Mouse (Mus musculus) retina, postnatal 7 days (tissue): Measurements from ENCODE around the gene Upf2.
"Not testable (repeated sequence)": the region's sequence is repeated elsewhere in the genome, so short reads cannot be mapped to it uniquely, and the experiment has no call there.

Source experiments
- DNase-seq: peaks from one replicate; pipeline ENCODE4 v3.0.0-alpha.2; 2012; ENCODE audit warnings: low read depth, low spot score

Gene Upf2

GRCm38 (mm10) chr2:5949821-5950220, 1.4 kb upstream of the Upf2 start:
- not testable (repeated sequence) for DNase-seq

DNA sequence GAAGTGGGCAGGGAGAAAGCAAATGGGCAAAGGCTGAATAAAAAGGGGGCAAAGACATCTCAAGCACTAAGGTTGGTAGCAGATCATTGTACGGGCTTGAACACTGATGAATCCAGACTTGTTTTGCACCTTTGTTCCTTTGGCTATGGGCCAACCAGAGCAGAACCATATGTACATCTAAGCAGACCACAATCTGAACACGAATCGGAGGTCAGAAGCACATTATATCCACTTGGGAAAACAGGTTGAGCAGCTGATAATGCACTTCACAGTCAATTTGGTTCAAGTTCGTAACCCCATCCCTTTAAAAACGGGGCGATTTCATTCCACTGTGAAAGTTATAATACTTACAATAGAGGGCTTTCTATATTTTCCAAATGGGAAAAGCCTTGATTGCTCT, 964 bp upstream of the Upf2 start:
- DNase-seq: peak; percentile 14

DNA sequence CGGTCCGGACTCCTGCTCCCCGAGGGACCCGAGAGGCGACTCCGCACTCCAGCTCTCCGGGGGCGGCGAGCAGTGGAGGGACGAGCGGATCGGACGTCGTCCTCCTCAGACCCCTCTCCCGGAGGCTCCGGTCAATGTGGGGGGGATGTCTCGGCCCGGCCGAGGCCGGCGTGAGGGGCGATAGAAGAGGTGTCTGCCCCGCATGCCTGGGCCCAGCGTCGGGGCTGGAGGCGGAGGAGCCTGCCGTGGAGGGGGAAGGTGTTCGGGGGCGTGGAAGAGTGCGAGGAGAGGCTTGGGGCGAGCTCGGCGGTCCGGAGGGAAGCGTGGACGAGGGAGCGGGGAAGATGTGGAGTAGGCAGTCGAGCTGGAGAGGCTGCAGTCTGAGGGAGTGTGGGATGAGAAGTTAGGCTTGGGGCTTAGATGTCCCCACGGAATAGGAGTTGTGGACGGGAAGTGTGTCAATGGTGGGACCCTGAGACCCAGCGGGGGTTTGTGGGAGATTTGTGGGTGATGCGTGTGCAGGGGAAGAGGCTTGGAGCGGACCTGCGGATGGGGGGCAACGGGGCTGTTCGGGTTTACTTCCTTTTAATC, 447 bp downstream of the Upf2 start:
- no peak for DNase-seq

- no peak for DNase-seq
These were observed 6.4 kb downstream of the Upf2 start for GRCm38 (mm10) chr2:5957705-5958104.

- DNase-seq: no peak
These were observed 11.0 kb downstream of the Upf2 start for GRCm38 (mm10) chr2:5962265-5962664.

GRCm38 (mm10) chr2:5963729-5964128, 12.5 kb downstream of the Upf2 start:
- DNase-seq: not testable (repeated sequence)

DNA sequence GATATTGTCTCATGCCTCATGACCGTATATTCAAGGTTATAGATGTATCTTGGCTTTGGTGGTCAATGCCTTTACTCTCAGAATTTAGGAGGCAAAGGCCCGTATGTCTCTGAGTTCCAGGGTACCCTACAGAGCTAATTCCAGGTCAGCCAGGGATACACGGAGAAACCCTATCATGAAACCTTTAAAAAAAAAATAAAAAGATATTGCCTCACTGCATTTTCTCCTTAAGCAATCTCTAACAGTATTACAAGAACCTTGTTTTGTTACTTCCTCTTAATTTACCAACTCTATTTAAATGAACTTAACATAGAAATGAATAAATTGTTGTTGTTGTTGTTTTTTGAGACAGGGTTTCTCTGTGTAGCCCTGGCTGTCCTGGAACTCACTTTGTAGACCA, 14.7 kb downstream of the Upf2 start:
- DNase-seq: no peak

GRCm38 (mm10) chr2:5970629-5971028, 19.4 kb downstream of the Upf2 start:
- not testable (repeated sequence) for DNase-seq

DNA sequence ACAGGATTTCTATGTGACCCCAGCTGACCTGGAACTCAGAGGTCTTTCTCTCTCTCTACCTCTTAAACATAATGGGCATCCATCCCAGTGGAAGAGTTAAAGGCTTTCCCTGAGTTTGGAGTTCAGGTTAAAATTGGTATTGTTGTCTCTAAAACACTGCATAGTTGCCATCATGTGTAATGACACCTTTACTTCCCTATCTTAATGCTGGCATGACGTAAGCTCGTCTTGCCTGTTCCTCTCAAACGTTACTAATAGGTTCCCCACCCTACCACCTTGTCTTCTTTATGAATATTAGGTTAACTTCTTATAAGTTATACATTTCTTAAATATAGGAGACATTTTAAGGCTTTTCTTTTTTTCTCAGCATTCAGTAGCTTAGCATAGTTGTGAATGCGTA, 26.3 kb downstream of the Upf2 start:
- no peak for DNase-seq

GRCm38 (mm10) chr2:5995538-5995937, 44.3 kb downstream of the Upf2 start:
- DNase-seq: peak; percentile 51

GRCm38 (mm10) chr2:6003949-6004348, 52.7 kb downstream of the Upf2 start:
- no peak for DNase-seq

DNA sequence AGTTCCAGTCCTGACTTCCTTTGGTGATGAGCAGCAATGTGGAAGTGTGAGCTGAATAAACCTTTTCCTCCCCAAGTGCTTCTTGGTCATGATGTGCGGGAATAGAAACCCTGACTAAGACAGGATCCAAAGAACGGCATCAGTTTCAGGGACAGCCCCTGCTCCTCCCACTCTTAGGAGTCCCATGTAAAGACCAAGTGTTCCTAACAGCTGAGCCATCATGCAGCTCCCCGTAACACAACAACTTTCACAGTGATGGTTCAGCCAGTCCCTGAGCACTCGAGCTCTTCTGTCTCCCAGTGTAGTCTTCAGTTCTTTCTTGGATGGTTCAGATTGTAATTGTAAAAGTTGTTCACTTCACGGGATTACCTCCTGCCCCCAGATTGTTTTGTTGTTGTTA, 63.3 kb downstream of the Upf2 start:
- no peak for DNase-seq

DNA sequence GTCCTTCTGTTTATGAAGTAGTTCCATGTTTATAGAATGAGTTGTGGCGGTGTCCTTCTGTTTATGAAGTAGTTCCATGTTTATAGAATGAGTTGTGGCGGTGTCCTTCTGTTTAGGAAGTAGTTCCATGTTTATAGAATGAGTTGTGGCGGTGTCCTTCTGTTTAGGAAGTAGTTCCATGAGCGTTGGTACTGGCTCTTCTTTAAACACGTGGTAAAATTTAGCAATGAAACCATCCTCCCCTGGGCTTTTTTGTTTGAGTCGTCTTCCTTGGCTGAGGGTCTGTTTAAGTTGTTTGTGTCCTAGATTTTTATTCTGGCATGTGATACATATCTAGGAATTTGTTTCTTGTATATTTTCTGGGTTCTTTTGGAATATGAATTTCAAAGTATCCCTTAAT, 63.9 kb downstream of the Upf2 start:
- not testable (repeated sequence) for DNase-seq

DNA sequence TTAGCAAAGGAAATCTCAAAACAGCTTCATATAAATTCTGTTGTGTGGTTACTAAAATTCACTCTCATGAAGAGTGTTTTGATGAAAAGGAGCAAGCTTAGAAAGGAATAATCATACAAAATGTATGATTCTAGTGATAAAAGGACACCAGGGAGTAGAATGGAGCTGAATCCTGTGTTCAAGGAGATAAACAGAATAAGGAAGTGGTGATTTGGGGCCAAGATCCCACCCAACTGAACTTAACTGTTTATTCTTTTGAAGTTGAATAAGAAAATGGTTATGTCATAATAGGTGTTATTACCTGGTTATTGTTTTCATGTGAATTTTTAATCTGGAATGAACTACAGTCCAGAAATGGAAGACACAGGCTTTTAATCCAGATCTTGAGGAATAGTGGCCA, 69.3 kb downstream of the Upf2 start:
- no peak for DNase-seq

- no peak for DNase-seq
These were observed 91.4 kb downstream of the Upf2 start for GRCm38 (mm10) chr2:6042644-6043043.

DNA sequence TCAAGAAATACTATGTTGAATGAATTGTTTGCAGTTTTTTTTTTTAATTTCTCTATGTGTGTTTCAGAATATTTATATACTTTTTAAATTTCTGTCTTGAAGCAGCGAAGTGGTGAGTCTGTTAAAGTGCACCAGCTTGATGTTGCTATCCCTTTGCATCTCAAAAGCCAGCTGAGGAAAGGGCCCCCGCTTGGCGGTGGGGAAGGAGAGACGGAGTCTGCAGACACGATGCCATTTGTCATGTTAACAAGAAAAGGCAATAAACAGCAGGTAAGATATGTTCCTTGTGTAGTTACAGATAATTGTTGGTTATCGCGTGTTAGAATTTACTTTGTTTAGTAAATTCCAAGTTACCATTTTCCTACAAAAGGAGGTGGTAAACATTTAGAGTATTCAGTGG, 95.5 kb downstream of the Upf2 start:
- DNase-seq: no peak

DNA sequence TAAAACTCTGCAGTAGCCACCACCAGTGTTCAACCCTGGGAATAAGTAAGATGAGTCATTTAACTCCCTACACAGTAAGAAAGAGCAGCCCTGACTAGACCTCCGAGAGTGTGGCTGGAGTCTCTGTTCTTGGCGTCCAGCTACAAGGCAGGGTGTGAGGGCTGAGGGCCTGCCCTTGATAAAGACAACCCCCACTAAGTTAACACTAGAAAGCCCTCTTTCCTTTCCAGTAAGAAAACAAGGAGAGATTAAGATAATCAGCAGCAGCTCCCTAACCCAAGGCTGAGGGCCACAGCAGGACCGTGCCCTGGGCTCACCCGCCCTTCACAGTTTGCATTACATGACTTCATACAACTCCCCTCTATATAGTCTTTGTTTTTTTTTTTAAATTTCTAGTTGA, 97.3 kb downstream of the Upf2 start:
- DNase-seq: no peak

GRCm38 (mm10) chr2:6049018-6049417, 97.7 kb downstream of the Upf2 start:
- DNase-seq: no peak

DNA sequence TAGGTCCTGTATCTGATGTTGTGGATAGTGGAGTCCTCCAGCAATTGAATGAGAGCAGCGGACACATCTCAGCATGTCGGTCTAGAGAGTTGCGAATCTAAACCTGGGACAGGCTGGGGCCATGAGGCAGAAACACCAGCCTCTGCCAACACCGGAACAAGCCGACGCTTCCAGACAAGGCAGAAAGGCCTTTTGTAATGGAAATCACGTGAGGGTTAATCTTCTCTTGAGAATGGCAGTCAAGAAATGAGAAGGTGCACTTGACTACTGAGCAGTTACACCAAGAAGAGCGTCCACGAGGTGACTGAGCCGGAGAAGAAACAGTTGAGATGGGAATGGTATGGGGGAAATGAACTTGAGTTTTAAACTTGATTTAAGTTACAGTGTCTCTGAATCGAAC, 104.2 kb downstream of the Upf2 start:
- no peak for DNase-seq

GRCm38 (mm10) chr2:6056518-6056917, 105.2 kb downstream of the Upf2 start:
- DNase-seq: no peak

DNA sequence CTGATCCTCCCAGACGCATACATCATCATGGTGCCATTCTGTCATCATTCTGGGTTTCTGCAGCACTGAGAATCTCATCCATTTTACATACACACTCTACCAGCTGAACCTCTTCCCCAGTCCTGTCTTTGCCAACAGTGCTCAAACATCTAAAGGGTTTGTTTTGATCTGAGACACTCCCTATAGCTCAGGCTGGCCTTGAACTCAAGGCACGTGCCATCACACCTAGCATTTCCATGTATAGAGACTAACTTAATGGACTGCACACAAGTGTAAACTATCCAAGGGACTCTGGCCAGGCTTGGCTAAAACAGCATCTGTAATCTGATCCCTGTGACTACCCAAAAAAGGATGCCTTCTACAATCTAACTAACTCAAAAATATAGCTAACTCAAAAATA, 108.0 kb downstream of the Upf2 start:
- no peak for DNase-seq

DNA sequence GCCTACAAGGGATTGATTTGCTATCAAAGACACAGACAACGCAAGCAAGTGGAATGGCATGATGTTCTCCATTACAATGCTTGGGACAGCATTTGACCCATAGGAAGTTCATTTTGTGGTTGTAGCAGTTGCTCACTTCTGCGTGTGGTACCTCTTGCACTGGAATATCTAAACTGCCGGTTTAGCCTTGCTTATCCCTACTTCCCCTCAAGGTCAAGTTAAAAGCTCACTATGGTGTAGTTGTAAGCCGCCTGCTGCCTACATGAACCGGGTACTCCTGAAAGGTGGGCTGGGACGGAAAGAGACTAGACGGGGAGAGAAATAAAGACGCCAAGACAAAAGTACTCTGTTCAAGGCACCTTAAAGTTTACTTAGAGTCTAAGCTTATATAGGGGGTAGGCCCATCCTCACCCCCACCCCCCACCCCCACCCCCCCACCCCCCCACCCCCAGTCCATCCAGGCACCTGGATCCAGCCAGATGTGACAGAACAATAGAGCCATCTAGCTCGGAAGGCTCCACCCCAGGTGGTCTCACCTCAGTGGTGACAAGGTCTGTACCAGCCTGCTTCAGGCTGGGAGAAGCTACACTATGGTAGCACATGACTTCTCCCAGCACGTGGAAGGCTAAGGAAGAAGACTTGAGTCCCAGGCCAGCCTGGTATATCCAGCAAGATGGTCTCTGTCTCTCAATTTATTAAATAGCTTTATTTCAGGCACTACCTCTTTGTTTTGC, 109.0 kb downstream of the Upf2 start:
- no peak for DNase-seq

- DNase-seq: no peak
These were observed 116.1 kb downstream of the Upf2 start for GRCm38 (mm10) chr2:6067341-6067740.

DNA sequence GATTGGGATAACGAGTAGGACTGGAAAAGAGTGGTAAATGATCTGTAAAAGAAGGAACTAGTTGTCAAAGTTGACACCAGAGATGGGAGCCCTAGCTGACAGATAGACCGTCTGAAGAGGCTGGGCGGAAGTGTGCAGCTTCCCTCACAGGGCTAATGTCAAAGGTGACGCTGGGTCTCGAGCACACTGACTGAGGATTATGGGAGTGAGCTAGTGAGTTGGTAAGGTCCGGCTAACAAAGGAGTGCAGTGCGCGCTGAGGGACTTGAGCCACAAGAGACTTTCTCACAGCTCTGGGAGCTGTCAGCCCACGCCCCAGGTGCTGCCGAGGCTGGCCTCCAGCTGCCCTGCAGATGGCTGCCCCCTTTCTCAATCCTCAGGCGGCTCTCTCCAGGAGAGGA, 119.7 kb downstream of the Upf2 start:
- no peak for DNase-seq
